Mouse (Mus musculus) thymus, adult 18-20 months (tissue): ENCODE data around the gene Csf3.
A peak's percentile ranks its signal among the peaks of the same experiment; 100 is the strongest.
"Not testable (repeated sequence)": the region's sequence is repeated elsewhere in the genome, so short reads cannot be mapped to it uniquely, and the experiment has no call there.

Source experiments
- DNase-seq, 2 experiments: peaks; one replicate each; pipeline ENCODE4 v3.0.0; 2022; ENCODE audit warnings: mixed read lengths in 2 of 2

The Csf3 gene

GRCm38 (mm10) chr11:98734020-98734419, 33.0 kb downstream of the Csf3 start:
- no peak for DNase-seq

- DNase-seq = no peak
Observed at GRCm38 (mm10) chr11:98735111-98735510, 34.0 kb downstream of the Csf3 start.

- no peak for DNase-seq
Observed at GRCm38 (mm10) chr11:98736176-98736575, 35.1 kb downstream of the Csf3 start.

GRCm38 (mm10) chr11:98737220-98737619, 36.2 kb downstream of the Csf3 start:
- not testable (repeated sequence) for DNase-seq

- no peak for DNase-seq
Observed at GRCm38 (mm10) chr11:98738428-98738911, 37.4 kb downstream of the Csf3 start.

GRCm38 (mm10) chr11:98738925-98739324, 37.9 kb downstream of the Csf3 start:
- no peak for DNase-seq

GRCm38 (mm10) chr11:98740026-98740392, 38.9 kb downstream of the Csf3 start:
- DNase-seq = no peak

GRCm38 (mm10) chr11:98740393-98741050, 39.5 kb downstream of the Csf3 start, which contains the start of gene Thra:
TSS of gene Thra (plus strand) at chr11:98740638.
- no peak for DNase-seq

GRCm38 (mm10) chr11:98741051-98741620, 40.1 kb downstream of the Csf3 start:
- DNase-seq = no peak

- DNase-seq = peak in 1 of 2 experiments; percentile 61
Observed at GRCm38 (mm10) chr11:98741622-98742396, 40.7 kb downstream of the Csf3 start.

GRCm38 (mm10) chr11:98742397-98743291, 41.6 kb downstream of the Csf3 start:
- no peak for DNase-seq

GRCm38 (mm10) chr11:98743655-98744345, 42.7 kb downstream of the Csf3 start:
- no peak for DNase-seq

- no peak for DNase-seq
Observed at GRCm38 (mm10) chr11:98744456-98745019, 43.5 kb downstream of the Csf3 start.

- DNase-seq = no peak
Observed at GRCm38 (mm10) chr11:98745932-98746853, 45.1 kb downstream of the Csf3 start.

GRCm38 (mm10) chr11:98746855-98747693, 46.0 kb downstream of the Csf3 start:
- DNase-seq = peak; percentile 69 to 79

GRCm38 (mm10) chr11:98747804-98748505, 46.9 kb downstream of the Csf3 start:
- DNase-seq = no peak

GRCm38 (mm10) chr11:98748506-98749416, 47.7 kb downstream of the Csf3 start:
- no peak for DNase-seq

GRCm38 (mm10) chr11:98749716-98750115, 48.7 kb downstream of the Csf3 start:
- DNase-seq = no peak
